Mouse (Mus musculus): ENCODE results near the gene Pigx. TPM values are rescaled to one million over a fixed set of nuclear protein-coding genes. Genes with fewer than 3 reads are reported as not detected.
"Not testable (repeated sequence)": the region's sequence is repeated elsewhere in the genome, so short reads cannot be mapped to it uniquely, and the experiment has no call there.

Gene Pigx
- polyA plus RNA-seq, 1 experiment from 2014 or later, result 91.7 TPM

DNA sequence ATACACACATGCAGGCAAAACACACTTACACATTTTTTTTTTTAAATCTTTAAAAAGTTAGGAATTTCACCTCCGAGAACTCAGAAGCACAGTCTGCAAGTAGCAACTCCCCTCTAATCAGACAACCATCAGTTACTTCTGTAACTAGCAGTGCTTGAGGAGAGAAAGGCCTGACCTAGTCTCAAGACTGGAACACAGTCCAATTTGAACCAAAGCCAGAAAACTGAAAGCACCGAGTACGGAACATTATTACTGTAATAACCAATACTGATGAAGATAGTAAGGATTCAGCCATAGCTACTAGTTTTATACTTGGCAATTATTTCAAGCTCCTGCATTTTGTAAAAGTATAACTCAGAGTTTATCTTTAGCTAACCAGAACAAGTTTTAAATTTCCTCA is 23.1 kb downstream of the Pigx start:
- no peak overlapping the region for H3K9ac ChIP-seq (ENCODE audit: low read depth, low read length)
- peaks cover 15% of the 10 kb centered on the region for H3K4me1 ChIP-seq (ENCODE audit: control insufficient read depth, insufficient read depth, low read length)
- no peaks in the 10 kb centered on the region for H3K36me3 ChIP-seq (ENCODE audit: control insufficient read depth, insufficient read depth, low read length)
- no peak overlapping the region for H3K27ac ChIP-seq (ENCODE audit: low read depth, low read length)
- no peak overlapping the region for H3K4me3 ChIP-seq (ENCODE audit: low read depth, low read length)
- 72% methylated on average over 3 of the region's 3 CpGs for WGBS (ENCODE audit: insufficient replicate concordance)
- no peaks in the 10 kb centered on the region for H3K9me3 ChIP-seq (replicated peaks; ENCODE audit: control insufficient read depth, low read length)
- H3K27me3 ChIP-seq (ENCODE audit: control insufficient read depth, insufficient read depth, low read length), result no peaks in the 10 kb centered on the region
- H3K4me2 ChIP-seq, result no peak overlapping the region
- ATAC-seq (replicated peaks; ENCODE audit: insufficient number of reproducible peaks, low FRiP score, low TSS enrichment), result no peak

DNA sequence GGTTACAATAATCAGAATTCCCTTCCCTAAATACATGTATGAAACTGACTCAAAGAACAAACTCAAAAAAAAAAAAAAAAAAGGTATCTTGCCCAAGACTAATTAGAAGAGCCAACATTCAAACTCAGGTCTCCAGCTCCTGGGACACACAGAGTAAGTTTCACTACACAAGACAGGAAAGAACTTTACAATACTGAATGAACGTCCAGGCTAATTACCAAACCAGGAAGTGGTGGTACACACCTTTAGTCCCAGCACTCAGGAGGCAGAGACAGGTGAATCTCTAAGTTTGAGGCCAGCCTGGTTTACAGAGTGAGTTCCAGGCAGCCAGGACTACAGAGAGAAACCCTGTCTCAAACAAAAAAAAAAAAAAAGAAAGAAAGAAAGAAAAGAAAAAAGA is 23.8 kb downstream of the Pigx start:
- Histone ChIP-seq H3K27ac (ENCODE audit: low read depth, low read length) (no peak overlapping the region), H3K27me3 (ENCODE audit: control insufficient read depth, insufficient read depth, low read length) (no peaks in the 10 kb centered on the region), H3K36me3 (ENCODE audit: control insufficient read depth, insufficient read depth, low read length) (no peaks in the 10 kb centered on the region), H3K9me3 (replicated peaks; ENCODE audit: control insufficient read depth, low read length) (no peaks in the 10 kb centered on the region), H3K9ac (ENCODE audit: low read depth, low read length) (no peak overlapping the region), H3K4me2 (no peak overlapping the region), H3K4me3 (ENCODE audit: low read depth, low read length) (no peak overlapping the region), H3K4me1 (ENCODE audit: control insufficient read depth, insufficient read depth, low read length) (peaks cover 15% of the 10 kb centered on the region)
- WGBS (ENCODE audit: insufficient replicate concordance), result 44% methylated on average over 1 of the region's 1 CpGs
- no peak for ATAC-seq (replicated peaks; ENCODE audit: insufficient number of reproducible peaks, low FRiP score, low TSS enrichment)

DNA sequence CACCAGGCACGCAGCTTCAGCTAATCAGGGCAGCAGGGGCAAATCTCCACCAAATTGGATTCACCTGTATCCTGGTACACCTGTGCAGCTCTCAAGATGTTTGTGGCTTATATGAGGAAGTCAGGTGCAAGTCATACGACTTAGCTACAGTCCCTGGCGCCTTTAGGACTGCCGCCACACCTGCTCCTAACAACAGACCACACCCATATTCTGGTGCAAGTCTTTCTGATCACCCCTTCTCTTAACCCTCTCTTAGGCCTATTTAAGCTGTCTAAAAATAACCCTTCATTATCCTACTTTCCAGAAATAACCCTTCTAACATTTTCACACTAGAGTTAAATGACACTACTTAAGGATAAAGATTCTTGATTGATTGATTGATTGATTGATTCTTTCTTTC is 29.5 kb downstream of the Pigx start:
- ATAC-seq (replicated peaks; ENCODE audit: insufficient number of reproducible peaks, low FRiP score, low TSS enrichment); H3K9me3 ChIP-seq (replicated peaks; ENCODE audit: control insufficient read depth, low read length); H3K27me3 ChIP-seq (ENCODE audit: control insufficient read depth, insufficient read depth, low read length); H3K36me3 ChIP-seq (ENCODE audit: control insufficient read depth, insufficient read depth, low read length); H3K4me2 ChIP-seq; H3K27ac ChIP-seq (ENCODE audit: low read depth, low read length); H3K4me3 ChIP-seq (ENCODE audit: low read depth, low read length); H3K9ac ChIP-seq (ENCODE audit: low read depth, low read length): not testable (repeated sequence)
- H3K4me1 ChIP-seq (ENCODE audit: control insufficient read depth, insufficient read depth, low read length), result peaks cover 29% of the 10 kb centered on the region
- WGBS (ENCODE audit: insufficient replicate concordance), result 49% methylated on average over 4 of the region's 4 CpGs

DNA sequence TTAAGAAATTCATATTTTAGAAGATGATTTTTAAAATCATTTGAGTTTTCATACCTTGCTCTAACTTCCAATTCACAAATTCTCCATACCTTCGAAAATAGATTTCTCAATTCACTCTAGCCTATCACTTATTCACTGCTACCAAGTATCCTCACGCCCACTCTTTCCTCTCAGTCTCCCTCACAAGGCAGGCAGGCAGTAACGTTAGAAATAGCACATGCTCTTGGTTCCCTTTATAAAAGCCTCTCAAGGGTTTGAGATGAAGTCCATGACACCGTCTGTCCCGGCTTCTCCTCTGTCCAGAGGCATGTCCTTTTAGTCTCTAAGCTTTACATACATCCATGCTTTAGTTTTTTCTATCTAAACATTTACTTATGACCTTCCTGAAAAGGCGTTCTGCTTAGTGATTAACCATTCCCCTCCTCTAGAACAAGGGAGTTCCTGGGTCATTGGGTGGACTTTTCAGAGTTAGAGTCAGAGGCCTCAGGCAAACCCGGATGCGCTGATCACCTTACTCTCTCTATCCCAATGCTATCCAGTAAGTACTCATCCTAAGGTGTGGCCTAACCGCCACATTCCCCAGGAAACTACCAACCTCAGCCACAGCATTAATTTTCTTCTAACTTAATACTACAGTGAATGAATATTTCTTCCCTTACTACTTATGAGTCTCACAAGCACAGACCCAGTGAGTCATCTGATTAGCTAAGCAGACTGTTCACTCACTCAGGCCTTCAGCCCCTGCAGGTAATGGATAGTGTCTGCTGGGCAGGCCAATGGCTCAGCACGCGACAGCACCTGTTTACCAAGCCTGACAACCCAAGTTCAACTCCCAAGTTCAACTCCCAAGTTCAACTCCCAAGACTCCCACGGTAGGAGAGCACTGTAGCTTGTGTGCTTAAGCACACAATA is 30.9 kb downstream of the Pigx start:
- Histone ChIP-seq H3K9me3 (replicated peaks; ENCODE audit: control insufficient read depth, low read length) (no peaks in the 10 kb centered on the region), H3K4me3 (ENCODE audit: low read depth, low read length) (no peak overlapping the region), H3K4me1 (ENCODE audit: control insufficient read depth, insufficient read depth, low read length) (peaks cover 34% of the 10 kb centered on the region), H3K27me3 (ENCODE audit: control insufficient read depth, insufficient read depth, low read length) (no peaks in the 10 kb centered on the region), H3K36me3 (ENCODE audit: control insufficient read depth, insufficient read depth, low read length) (no peaks in the 10 kb centered on the region), H3K27ac (ENCODE audit: low read depth, low read length) (no peak overlapping the region), H3K4me2 (no peak overlapping the region), H3K9ac (ENCODE audit: low read depth, low read length) (no peak overlapping the region)
- 73% methylated on average over 12 of the region's 12 CpGs for WGBS (ENCODE audit: insufficient replicate concordance)
- no peak for ATAC-seq (replicated peaks; ENCODE audit: insufficient number of reproducible peaks, low FRiP score, low TSS enrichment)

DNA sequence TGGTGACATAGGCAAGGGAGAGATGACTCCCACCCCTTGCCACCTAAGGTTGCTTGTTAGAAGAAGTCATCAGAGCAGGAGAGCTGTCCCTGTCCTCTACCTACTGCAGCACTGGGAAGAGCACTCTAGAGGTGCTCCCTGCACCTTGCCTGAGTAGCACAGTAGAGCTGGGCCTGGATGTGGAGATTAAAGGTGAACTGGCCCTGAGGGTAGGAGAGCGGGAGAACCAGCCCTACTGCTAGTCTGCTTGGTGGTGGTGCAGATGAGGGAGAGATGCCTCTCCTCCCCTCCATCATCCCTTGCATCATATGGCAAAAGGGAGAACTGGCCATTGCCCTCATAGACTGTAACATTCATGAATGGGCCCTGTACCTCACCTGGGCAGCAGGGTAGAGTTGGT is 32.6 kb downstream of the Pigx start:
- no peak for ATAC-seq (replicated peaks; ENCODE audit: insufficient number of reproducible peaks, low FRiP score, low TSS enrichment)
- H3K4me1 ChIP-seq (ENCODE audit: control insufficient read depth, insufficient read depth, low read length), result peaks cover 36% of the 10 kb centered on the region
- no peaks in the 10 kb centered on the region for H3K9me3 ChIP-seq (replicated peaks; ENCODE audit: control insufficient read depth, low read length)
- no peak overlapping the region for H3K4me3 ChIP-seq (ENCODE audit: low read depth, low read length)
- H3K9ac ChIP-seq (ENCODE audit: low read depth, low read length), result no peak overlapping the region
- no peak overlapping the region for H3K27ac ChIP-seq (ENCODE audit: low read depth, low read length)
- H3K4me2 ChIP-seq, result no peak overlapping the region
- H3K36me3 ChIP-seq (ENCODE audit: control insufficient read depth, insufficient read depth, low read length), result no peaks in the 10 kb centered on the region
- no peaks in the 10 kb centered on the region for H3K27me3 ChIP-seq (ENCODE audit: control insufficient read depth, insufficient read depth, low read length)
- WGBS (ENCODE audit: insufficient replicate concordance), result 100% methylated on average over 1 of the region's 1 CpGs

DNA sequence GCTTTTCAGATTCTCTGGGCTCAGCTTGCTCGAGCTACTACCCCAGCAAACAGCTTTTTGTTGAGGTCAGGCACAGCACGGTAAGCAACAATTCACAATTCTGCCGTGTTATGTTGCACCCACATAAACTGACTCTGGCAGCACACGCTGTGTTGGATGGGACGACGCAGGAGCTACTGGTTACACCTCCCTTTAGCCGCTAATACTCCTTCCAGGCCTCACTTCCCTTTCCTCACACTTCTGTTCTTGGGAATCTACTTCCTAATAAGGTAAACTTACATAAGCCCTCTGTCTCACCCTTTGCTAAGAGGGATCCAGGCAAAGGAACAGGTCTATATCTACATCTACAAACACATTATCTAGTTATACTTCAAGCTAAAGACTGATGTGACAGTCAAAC is 35.6 kb downstream of the Pigx start:
- Histone ChIP-seq H3K4me2 (no peak overlapping the region; the same call in 1 of the 2 replicates), H3K36me3 (ENCODE audit: control insufficient read depth, insufficient read depth, low read length) (no peaks in the 10 kb centered on the region), H3K9me3 (replicated peaks; ENCODE audit: control insufficient read depth, low read length) (no peaks in the 10 kb centered on the region), H3K4me3 (ENCODE audit: low read depth, low read length) (no peak overlapping the region), H3K9ac (ENCODE audit: low read depth, low read length) (no peak overlapping the region), H3K27ac (ENCODE audit: low read depth, low read length) (no peak overlapping the region), H3K4me1 (ENCODE audit: control insufficient read depth, insufficient read depth, low read length) (peaks cover 36% of the 10 kb centered on the region), H3K27me3 (ENCODE audit: control insufficient read depth, insufficient read depth, low read length) (no peaks in the 10 kb centered on the region)
- no peak for ATAC-seq (replicated peaks; ENCODE audit: insufficient number of reproducible peaks, low FRiP score, low TSS enrichment)
- WGBS (ENCODE audit: insufficient replicate concordance), result 56% methylated on average over 7 of the region's 7 CpGs

DNA sequence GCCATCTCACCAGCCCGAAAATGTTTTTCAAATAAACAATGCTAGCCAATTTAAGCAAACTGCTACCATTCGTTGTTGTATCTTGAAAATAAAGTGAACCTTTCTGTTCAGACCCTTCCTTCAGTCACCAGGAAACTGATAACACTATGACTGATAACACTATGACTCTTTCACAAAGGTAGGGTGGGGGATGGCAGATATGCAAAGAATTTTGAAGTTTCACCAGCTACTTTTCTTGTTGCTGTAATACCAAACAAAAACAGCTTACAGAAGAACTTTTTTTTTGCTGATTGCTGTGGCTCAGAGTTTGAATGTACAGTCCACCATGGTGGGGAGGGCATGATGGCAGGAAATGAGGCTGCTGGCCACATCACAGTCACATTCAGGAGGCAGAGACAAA is 37.3 kb downstream of the Pigx start:
- no peak overlapping the region for H3K4me2 ChIP-seq
- no peak for ATAC-seq (replicated peaks; ENCODE audit: insufficient number of reproducible peaks, low FRiP score, low TSS enrichment)
- H3K9ac ChIP-seq (ENCODE audit: low read depth, low read length), result no peak overlapping the region
- peaks cover 36% of the 10 kb centered on the region for H3K4me1 ChIP-seq (ENCODE audit: control insufficient read depth, insufficient read depth, low read length)
- H3K9me3 ChIP-seq (replicated peaks; ENCODE audit: control insufficient read depth, low read length), result no peaks in the 10 kb centered on the region
- no peaks in the 10 kb centered on the region for H3K36me3 ChIP-seq (ENCODE audit: control insufficient read depth, insufficient read depth, low read length)
- no peak overlapping the region for H3K27ac ChIP-seq (ENCODE audit: low read depth, low read length)
- no peak overlapping the region for H3K4me3 ChIP-seq (ENCODE audit: low read depth, low read length)
- WGBS (ENCODE audit: insufficient replicate concordance), result 38% methylated on average over 2 of the region's 2 CpGs
- no peaks in the 10 kb centered on the region for H3K27me3 ChIP-seq (ENCODE audit: control insufficient read depth, insufficient read depth, low read length)

DNA sequence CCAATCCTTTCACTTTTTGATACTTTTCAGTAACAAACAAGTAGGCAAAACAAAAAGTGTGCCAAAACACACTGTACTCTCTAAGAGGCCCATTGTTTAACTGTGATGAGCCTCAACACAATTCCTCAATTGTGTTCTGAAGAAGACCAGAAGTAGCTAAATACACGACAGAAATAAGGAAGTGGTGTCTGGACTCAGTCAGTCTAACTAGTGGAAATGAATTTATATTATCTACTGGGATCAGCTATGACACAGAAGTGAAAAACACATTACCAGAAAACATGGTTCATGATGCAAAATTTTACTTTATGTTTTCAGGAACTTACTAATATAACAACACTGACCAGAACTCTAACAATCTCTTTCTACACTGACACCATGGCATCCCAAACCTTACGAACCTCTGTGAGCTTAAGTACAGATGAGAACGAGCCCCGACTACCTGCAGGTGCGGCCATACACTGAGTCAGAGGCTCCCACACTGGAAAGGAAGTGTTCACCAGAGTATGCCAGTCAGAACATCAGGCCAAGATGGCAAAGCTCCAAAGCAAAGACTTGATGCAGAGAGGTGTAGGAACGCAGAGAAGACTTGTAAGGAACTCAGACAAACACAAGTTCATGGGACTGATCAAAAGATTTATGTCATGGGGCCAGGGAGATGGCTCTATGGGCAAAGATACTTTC is 39.6 kb downstream of the Pigx start:
- no peak for ATAC-seq (replicated peaks; ENCODE audit: insufficient number of reproducible peaks, low FRiP score, low TSS enrichment)
- no peak overlapping the region for H3K4me2 ChIP-seq
- H3K27ac ChIP-seq (ENCODE audit: low read depth, low read length), result no peak overlapping the region
- 74% methylated on average over 6 of the region's 6 CpGs for WGBS (ENCODE audit: insufficient replicate concordance)
- H3K4me1 ChIP-seq (ENCODE audit: control insufficient read depth, insufficient read depth, low read length), result peaks cover 22% of the 10 kb centered on the region
- H3K27me3 ChIP-seq (ENCODE audit: control insufficient read depth, insufficient read depth, low read length), result no peaks in the 10 kb centered on the region
- H3K4me3 ChIP-seq (ENCODE audit: low read depth, low read length), result no peak overlapping the region
- H3K9me3 ChIP-seq (replicated peaks; ENCODE audit: control insufficient read depth, low read length), result no peaks in the 10 kb centered on the region
- no peak overlapping the region for H3K9ac ChIP-seq (ENCODE audit: low read depth, low read length)
- H3K36me3 ChIP-seq (ENCODE audit: control insufficient read depth, insufficient read depth, low read length), result no peaks in the 10 kb centered on the region
